Mouse (Mus musculus): ENCODE results near the gene Tmem108.

DNA sequence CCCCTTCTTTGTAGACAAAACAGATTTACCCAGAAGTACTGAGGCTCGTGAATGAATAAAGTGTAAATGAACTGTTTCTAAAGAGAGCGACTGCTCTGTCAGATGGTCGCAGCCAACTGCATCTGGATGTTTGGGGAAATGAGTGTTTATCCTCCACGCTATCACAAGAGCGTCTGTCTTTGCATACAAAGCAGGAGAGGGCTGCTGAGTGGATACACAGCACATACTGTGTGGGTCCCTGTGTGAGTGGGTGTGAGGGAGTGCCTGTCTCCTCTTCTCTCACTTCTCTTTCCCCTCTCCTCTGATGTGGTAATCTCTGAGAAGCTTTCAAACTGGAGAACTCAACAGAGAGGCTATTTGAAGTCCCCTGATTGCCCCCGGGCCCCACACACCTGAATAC, 64.7 kb downstream of the Tmem108 start:
- TF ChIP-seq CTCF (IDR thresholded peaks at IDR 0.05; ENCODE audit: borderline replicate concordance, control insufficient read depth, extremely low read depth, insufficient read depth, low read length, poor library complexity) = no peak
- no peak for TF ChIP-seq POLR2A (IDR thresholded peaks at IDR 0.05; ENCODE audit: control insufficient read depth, extremely low read depth, insufficient read depth, low read length, poor library complexity)

Data from thymus, adult 2 months (tissue).